Mouse (Mus musculus) erythroblast, adult 5-6 weeks (primary cell): Measurements from ENCODE around the gene Tor3a. TPM values are rescaled to one million over a fixed set of nuclear protein-coding genes. Genes with fewer than 3 reads are reported as not detected.

Experiments used
- ATAC-seq: replicated peaks from 2 replicates; pipeline ENCODE4 v1.8.0; 2016; ENCODE audit warnings: moderate number of reproducible peaks, mild to moderate bottlenecking, moderate TSS enrichment, inconsistent platforms; ENCODE audit not compliant: poor library complexity, low FRiP score, severe bottlenecking
- total RNA-seq, 2 experiments: library from RNA; stranded (forward) in 1 of 2; stranded (reverse) in 1 of 2; fragments of 150-400 nt in 1 of 2; fragments of 200-764, 138-1000 nt in 1 of 2; gene quantifications; 2 replicates each; pipeline versions ENCODE4 v1.2.3 to v1.2.4; 2015 to 2017; ENCODE audit warnings: low replicate concordance in 2 of 2

Gene Tor3a
- total RNA-seq, 2 experiments from 2014 or later, result 4.4 to 8.3 TPM

DNA sequence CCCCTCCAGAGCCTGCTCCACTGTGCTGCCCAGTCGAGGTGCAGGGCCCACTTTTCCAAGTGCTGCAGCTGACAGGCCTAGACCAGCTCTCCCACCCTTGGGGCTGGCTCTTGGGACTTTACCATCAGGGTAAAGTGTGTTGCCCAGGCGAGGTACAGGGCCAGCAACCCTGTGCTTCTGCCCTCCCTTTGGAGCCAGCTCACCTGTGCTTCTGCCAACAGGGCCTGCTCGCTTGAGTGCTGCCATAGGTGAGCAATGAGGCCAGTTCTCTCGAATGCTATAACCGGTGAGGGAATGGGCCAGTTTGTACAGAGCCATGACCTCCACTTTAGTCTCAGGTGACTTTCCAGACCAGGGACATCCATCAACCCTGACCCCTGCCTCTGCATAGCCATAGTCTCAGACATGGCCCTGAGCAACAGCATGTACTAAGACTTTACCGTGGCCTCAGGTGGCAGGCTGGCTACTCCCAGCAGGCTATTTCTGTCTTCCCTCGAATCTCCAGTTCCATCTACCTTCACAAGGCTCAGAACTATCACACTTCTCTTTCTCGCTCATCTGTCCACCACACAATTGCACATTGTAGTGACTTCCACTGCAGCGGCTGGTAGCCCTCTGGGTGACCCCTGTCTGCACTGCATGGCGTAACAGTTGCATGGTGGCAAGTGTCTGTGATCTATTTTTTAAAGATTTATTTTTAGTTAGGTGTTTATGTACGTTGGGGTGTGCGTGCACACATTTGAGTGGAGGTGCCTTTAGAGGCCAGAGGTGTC is 68.9 kb downstream of the Tor3a start:
- peak; percentile 30; the same call in 1 of the 2 replicates for ATAC-seq

Other genes with a start within 250 kb of the Tor3a start
- gene Soat1, start 200.0 kb downstream of the Tor3a start, total RNA-seq (2015; ENCODE audit: low replicate concordance), result 15.0 and 32.1 TPM in 2 replicates
- gene Soat1, start 200.0 kb downstream of the Tor3a start, total RNA-seq (2017; ENCODE audit: low replicate concordance), result 22.6 and 24.8 TPM in 2 replicates
- gene Gm10031, start 150.3 kb downstream of the Tor3a start, total RNA-seq (2015; ENCODE audit: low replicate concordance), result 0.38 and 0.63 TPM in 2 replicates
- 3.3 and 5.4 TPM in 2 replicates for gene Gm10031, start 150.3 kb downstream of the Tor3a start, total RNA-seq (2017; ENCODE audit: low replicate concordance)
- gene Abl2, start 115.6 kb downstream of the Tor3a start, total RNA-seq (2015; ENCODE audit: low replicate concordance), result 1.3 and 8.6 TPM in 2 replicates
- 1.5 and 5.4 TPM in 2 replicates for gene Abl2, start 115.6 kb downstream of the Tor3a start, total RNA-seq (2017; ENCODE audit: low replicate concordance)
- 6.5 and 10.6 TPM in 2 replicates for gene Fam20b, start 44.7 kb upstream of the Tor3a start, total RNA-seq (2015; ENCODE audit: low replicate concordance)
- gene Fam20b, start 44.7 kb upstream of the Tor3a start, total RNA-seq (2017; ENCODE audit: low replicate concordance), result 15.5 and 19.9 TPM in 2 replicates
- gene Angptl1, start 164.2 kb upstream of the Tor3a start, total RNA-seq (2015; ENCODE audit: low replicate concordance), result not detected in 2 replicates
- not detected in 2 replicates for gene Angptl1, start 164.2 kb upstream of the Tor3a start, total RNA-seq (2017; ENCODE audit: low replicate concordance)